13 mouse cellular contexts compared by ENCODE assay signal in the genomic region with DNA sequence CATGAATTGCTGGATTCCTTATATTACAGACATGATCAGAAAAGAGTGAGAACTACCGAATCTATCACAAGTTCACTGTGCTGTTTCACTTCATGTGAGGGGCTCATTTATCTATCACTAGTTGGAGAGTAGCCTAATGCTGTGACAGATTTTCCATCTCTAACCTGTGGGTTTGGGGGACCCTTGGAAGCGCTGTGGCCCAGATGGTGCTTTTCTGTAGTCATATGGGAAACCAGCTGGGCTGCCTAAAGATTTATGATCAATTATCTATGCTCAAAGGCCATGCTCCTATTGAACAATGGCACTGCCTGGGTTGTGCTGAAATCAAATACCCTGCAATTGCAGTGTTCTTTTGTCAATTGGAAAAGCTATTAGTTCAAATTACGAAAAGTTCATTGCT.
DNase-seq lines count a peak whose midpoint lies in the region; ATAC-seq and TF ChIP-seq lines count a peak whose summit lies in the region.
"Had no signal": no experiment of that assay in that cellular context is flagged by ENCODE, and none has a peak within 500 bp of the region (broad histone marks: within the 10 kb centered on the region; RNA-seq: fewer than 3 reads in every experiment).

No protein-coding gene starts in this region.

- H3K36me3 ChIP-seq in forebrain, embryonic 13.5 days (ENCODE audit: poor library complexity, severe bottlenecking): no peaks in the 10 kb centered on the region
- H3K36me3 ChIP-seq in forebrain, embryonic 12.5 days (replicated peaks): no peaks in the 10 kb centered on the region
- H3K36me3 ChIP-seq in intestine, postnatal 0 days (ENCODE audit: control insufficient read depth, insufficient read depth): no peaks in the 10 kb centered on the region
- H3K36me3 ChIP-seq: limb, embryonic 15.5 days had no signal

- peak; percentile 85 for ATAC-seq in forebrain, embryonic 13.5 days
- ATAC-seq in forebrain, embryonic 12.5 days (ENCODE audit: low FRiP score): no peak
- ATAC-seq in inflammation-experienced regulatory T-cells, adult 6 months: no peak
- ATAC-seq in intestine, postnatal 0 days: no peak

- H3K9me3 ChIP-seq in forebrain, embryonic 13.5 days (replicated peaks): no peaks in the 10 kb centered on the region
- no peaks in the 10 kb centered on the region for H3K9me3 ChIP-seq in forebrain, embryonic 12.5 days
- no peaks in the 10 kb centered on the region for H3K9me3 ChIP-seq in intestine, postnatal 0 days (ENCODE audit: control insufficient read depth)
- H3K9me3 ChIP-seq: limb, embryonic 15.5 days had no signal

- TF ChIP-seq CTCF in intestine, postnatal 0 days (IDR thresholded peaks at IDR 0.05; ENCODE audit: low read depth): no peak

- H3K27me3 ChIP-seq in forebrain, embryonic 13.5 days: no peaks in the 10 kb centered on the region
- no peaks in the 10 kb centered on the region for H3K27me3 ChIP-seq in forebrain, embryonic 12.5 days
- no peaks in the 10 kb centered on the region for H3K27me3 ChIP-seq in intestine, postnatal 0 days (replicated peaks; ENCODE audit: control insufficient read depth, insufficient read depth, low read length)
- H3K27me3 ChIP-seq: limb, embryonic 15.5 days had no signal

- no peak overlapping the region for H3K9ac ChIP-seq in forebrain, embryonic 13.5 days
- H3K9ac ChIP-seq in forebrain, embryonic 12.5 days: no peak overlapping the region
- H3K9ac ChIP-seq in intestine, postnatal 0 days (ENCODE audit: low read depth, low read length): no peak overlapping the region
- H3K9ac ChIP-seq: limb, embryonic 15.5 days had no signal

- H3K27ac ChIP-seq in forebrain, embryonic 13.5 days: no peak overlapping the region
- no peak overlapping the region for H3K27ac ChIP-seq in forebrain, embryonic 12.5 days
- H3K27ac ChIP-seq in intestine, postnatal 0 days (ENCODE audit: low read depth, low read length): no peak overlapping the region
- H3K27ac ChIP-seq: limb, embryonic 15.5 days had no signal

- no peaks in the 10 kb centered on the region for H3K4me1 ChIP-seq in forebrain, embryonic 13.5 days
- no peaks in the 10 kb centered on the region for H3K4me1 ChIP-seq in forebrain, embryonic 12.5 days
- H3K4me1 ChIP-seq in intestine, postnatal 0 days (replicated peaks; ENCODE audit: control insufficient read depth, insufficient read depth, low read length): no peaks in the 10 kb centered on the region
- H3K4me1 ChIP-seq: limb, embryonic 15.5 days had no signal

- no peak overlapping the region for H3K4me3 ChIP-seq in forebrain, embryonic 13.5 days
- H3K4me3 ChIP-seq in forebrain, embryonic 12.5 days (replicated peaks): no peak overlapping the region
- no peak overlapping the region for H3K4me3 ChIP-seq in intestine, postnatal 0 days (ENCODE audit: low read depth, low read length)
- H3K4me3 ChIP-seq: limb, embryonic 15.5 days had no signal

- H3K4me2 ChIP-seq in forebrain, embryonic 13.5 days: no peak overlapping the region
- no peak overlapping the region for H3K4me2 ChIP-seq in forebrain, embryonic 12.5 days
- no peak overlapping the region for H3K4me2 ChIP-seq in intestine, postnatal 0 days (replicated peaks; ENCODE audit: low read depth)
- H3K4me2 ChIP-seq: limb, embryonic 15.5 days had no signal

- peak; percentile 36 for DNase-seq in retina, embryonic 14.5 days (ENCODE audit: low spot score)
- DNase-seq in retina, postnatal 1 day: no peak
- DNase-seq in layer of hippocampus, postnatal 10 days (ENCODE audit: low spot score in 2 of 2): peak; percentile 16 to 46
- no peak for DNase-seq in frontal cortex, postnatal 36 days (ENCODE audit: low spot score in 2 of 2)
- DNase-seq: cerebellum, adult 2 months; kidney, postnatal 14 days; lung, adult 2 months; right cerebral cortex, adult 18-20 months had no signal

- 56% methylated on average over 3 of the region's 3 CpGs for WGBS in forebrain, embryonic 13.5 days
- WGBS in forebrain, embryonic 12.5 days: 68% methylated on average over 3 of the region's 3 CpGs
- 81% methylated on average over 3 of the region's 3 CpGs for WGBS in intestine, postnatal 0 days

Comparison
In these comparisons a context has a peak if more than half of its experiments do, and no peak if none do; other contexts are left out.
1. DNase-seq: peak in retina, embryonic 14.5 days (single experiment) and layer of hippocampus, postnatal 10 days (2 of 2); none in retina, postnatal 1 day (single experiment) and frontal cortex, postnatal 36 days (0 of 2).